Mouse (Mus musculus): Measurements from ENCODE around the gene Radil.

The Radil gene

GRCm38 (mm10) chr5:142448623-142449022, 102.3 kb downstream of the Radil start:
- DNase-seq (ENCODE audit: low spot score in 2 of 2) = peak in 1 of 2 experiments; percentile 48

DNA sequence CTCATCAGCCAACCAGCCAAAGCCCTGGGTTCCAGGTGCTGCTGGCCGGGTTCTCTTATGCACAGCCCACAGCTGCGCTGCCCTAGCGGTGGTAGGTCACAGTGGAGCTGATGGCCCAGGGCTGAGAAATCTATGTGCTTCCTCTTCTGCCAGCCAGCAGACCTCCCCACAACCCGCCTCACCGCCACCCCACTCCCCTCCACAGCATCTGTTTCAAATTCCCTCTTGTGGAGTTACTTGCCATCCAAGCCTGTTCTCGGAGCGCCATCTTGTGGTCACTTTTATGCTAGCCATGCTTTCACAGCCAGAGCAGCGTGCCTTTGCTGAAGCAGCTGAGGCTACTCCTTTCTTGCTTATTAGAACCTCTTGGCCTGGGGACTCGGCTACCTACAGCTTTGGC, 102.8 kb downstream of the Radil start:
- DNase-seq (ENCODE audit: low spot score in 2 of 2) = peak; percentile 91 to 94

DNA sequence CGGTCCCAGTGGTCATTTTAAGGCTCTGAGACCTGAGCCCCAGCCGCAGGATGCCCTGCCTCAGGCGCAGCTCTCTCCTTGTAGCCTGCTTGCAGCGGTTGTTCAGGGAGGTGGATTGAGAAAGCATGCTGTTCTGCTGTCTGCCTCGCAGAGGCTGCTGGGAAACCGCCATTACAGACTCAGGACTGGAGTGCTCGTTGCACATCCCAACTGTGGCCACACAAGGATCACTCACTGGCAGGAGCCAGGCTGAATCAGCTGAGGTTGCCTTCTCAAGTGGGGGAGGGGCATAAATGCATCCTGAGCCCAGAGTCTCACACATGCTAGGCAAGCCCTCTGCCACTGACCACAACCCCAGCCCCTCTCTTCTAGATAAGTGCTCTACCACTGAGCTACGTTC, 105.2 kb downstream of the Radil start:
- DNase-seq (ENCODE audit: low spot score in 2 of 2) = no peak

DNA sequence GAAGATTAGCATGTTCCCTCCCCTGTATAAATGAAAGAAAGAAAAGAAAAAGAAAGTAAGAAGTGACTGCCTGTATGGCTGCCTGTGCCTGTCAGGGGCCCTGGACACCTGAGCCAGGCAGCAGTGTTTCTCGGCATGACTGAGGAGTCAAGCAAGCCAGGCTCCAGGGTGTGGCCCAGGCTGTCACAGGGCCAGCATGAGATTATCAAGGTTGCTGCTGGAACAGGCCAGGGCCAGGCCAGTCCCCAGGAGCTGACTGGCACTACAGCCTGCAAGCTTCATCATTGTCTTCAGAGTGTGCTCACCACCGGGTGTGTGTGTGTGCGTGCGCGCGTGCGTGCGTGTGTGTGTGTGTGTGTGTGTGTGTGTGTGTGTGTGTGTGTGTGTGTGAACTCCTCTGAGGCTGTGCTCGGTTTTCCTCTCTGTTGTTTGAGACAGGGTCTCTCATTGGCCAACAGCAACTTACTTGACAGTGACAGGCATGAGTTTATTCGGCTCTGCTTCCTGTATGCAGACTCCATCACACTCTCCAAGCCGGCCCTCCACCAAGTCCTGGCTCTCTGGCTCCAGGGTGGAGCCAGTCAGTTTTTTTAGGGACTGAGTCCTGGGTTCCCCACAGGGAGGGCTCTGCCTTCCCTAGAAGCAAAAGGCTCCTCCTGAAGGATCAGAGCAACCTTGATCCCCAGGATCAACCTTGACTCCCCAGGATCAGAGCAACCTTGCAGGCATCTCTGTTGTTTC, 105.9 kb downstream of the Radil start:
- no peak for DNase-seq (ENCODE audit: low spot score in 2 of 2)

DNA sequence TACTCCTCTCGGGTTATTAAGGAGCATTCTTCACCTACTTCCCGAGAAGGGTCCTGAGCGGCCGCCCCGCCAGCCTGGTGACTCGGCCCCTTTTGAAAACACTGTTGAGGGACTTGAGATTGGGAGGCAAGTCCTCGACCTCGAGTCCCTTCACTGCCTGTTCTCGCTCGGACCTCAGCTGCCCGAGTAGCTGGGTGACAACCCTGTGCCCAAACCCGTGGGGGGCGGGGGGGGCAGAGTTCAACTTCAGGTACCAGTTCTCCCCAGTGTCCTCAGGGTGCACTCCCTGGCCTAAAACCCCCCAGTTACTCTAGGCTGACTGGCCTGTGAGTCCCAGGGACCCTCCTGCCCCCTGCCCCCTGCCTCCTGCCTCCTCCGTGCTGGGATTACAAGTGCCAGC, 106.9 kb downstream of the Radil start:
- DNase-seq (ENCODE audit: low spot score in 2 of 2) = no peak

- no peak for DNase-seq (ENCODE audit: low spot score in 2 of 2)
Measured at GRCm38 (mm10) chr5:142443514-142443913, 107.4 kb downstream of the Radil start.

GRCm38 (mm10) chr5:142442045-142442440, 108.9 kb downstream of the Radil start:
- no peak for DNase-seq (ENCODE audit: low spot score in 2 of 2)

- DNase-seq (ENCODE audit: low spot score in 2 of 2) = no peak
Measured at GRCm38 (mm10) chr5:142441332-142442044, 109.4 kb downstream of the Radil start.

- DNase-seq (ENCODE audit: low spot score in 2 of 2) = peak; percentile 69 to 74
Measured at GRCm38 (mm10) chr5:142440451-142441147, 110.3 kb downstream of the Radil start.

GRCm38 (mm10) chr5:142439911-142440432, 110.9 kb downstream of the Radil start:
- no peak for DNase-seq (ENCODE audit: low spot score in 2 of 2)

GRCm38 (mm10) chr5:142438380-142438938, 112.4 kb downstream of the Radil start:
- DNase-seq (ENCODE audit: low spot score in 2 of 2) = no peak

GRCm38 (mm10) chr5:142435736-142436135, 115.2 kb downstream of the Radil start:
- no peak for DNase-seq (ENCODE audit: low spot score in 2 of 2)

Measured in right cerebral cortex, postnatal 10 days (tissue).